Mouse (Mus musculus) intestine, postnatal 0 days (tissue): ENCODE data around the gene Tnfrsf11a. TPM values are rescaled to one million over a fixed set of nuclear protein-coding genes. Genes with fewer than 3 reads are reported as not detected.

Source experiments
- ATAC-seq: fragments of 200-750 bp; cut with Nextera tagmentation; 2 replicates; pipeline ENCODE4 v1.8.0; 2017; ENCODE audit warnings: mild to moderate bottlenecking, moderate TSS enrichment, moderate library complexity
- H3K27ac ChIP-seq: fragments of 300-500 bp; sonication (generic); 2 replicates; pipeline ENCODE4 v1.5.1; 2014; ENCODE audit warnings: mild to moderate bottlenecking, low read depth, low read length, moderate library complexity
- H3K27me3 ChIP-seq: fragments of 300-500 bp; sonication (generic); replicated peaks from 2 replicates; pipeline ENCODE4 v1.6.1; 2014; ENCODE audit warnings: low read length, mixed read lengths; ENCODE audit not compliant: control insufficient read depth, insufficient read depth
- H3K36me3 ChIP-seq: fragments of 300-500 bp; sonication (generic); 2 replicates; pipeline ENCODE4 v1.6.1; 2014; ENCODE audit warnings: mild to moderate bottlenecking, moderate library complexity; ENCODE audit not compliant: control insufficient read depth, insufficient read depth
- H3K4me1 ChIP-seq: fragments of 300-500 bp; sonication (generic); replicated peaks from 2 replicates; pipeline ENCODE4 v1.6.1; 2014; ENCODE audit warnings: antibody characterized with exemption, low read length, mixed read lengths; ENCODE audit not compliant: control insufficient read depth, insufficient read depth
- H3K4me2 ChIP-seq: fragments of 300-500 bp; sonication (generic); replicated peaks from 2 replicates; pipeline ENCODE4 v1.6.1; 2014; ENCODE audit warnings: low read depth, mild to moderate bottlenecking, moderate library complexity
- H3K4me3 ChIP-seq: fragments of 300-500 bp; sonication (generic); 2 replicates; pipeline ENCODE4 v1.5.1; 2014; ENCODE audit warnings: low read depth, low read length
- H3K9ac ChIP-seq: fragments of 300-500 bp; sonication (generic); 2 replicates; pipeline ENCODE4 v1.6.1; 2014; ENCODE audit warnings: mild to moderate bottlenecking, low read depth, low read length
- H3K9me3 ChIP-seq: fragments of 300-500 bp; sonication (generic); 2 replicates; pipeline ENCODE4 v1.6.1; 2016; ENCODE audit warnings: mixed run types; ENCODE audit not compliant: control insufficient read depth
- CTCF ChIP-seq: sonication (generic); IDR thresholded peaks from 2 replicates; pipeline ENCODE4 v1.5.1; 2016; ENCODE audit warnings: low read depth, mild to moderate bottlenecking, control low read depth, antibody characterized with exemption, moderate library complexity
- WGBS: fragments of 180-500 bp; shearing (Covaris S2); extraction: QIAGEN DNeasy Blood & Tissue Kit; methylation state at CpG from one replicate; pipeline ENCODE4 v1.1.7; 2014; 5-methylcytosine and 5-hydroxymethylcytosine counted together
- polyA plus RNA-seq: library from polyadenylated mRNA; unstranded; fragments of >200 nt; fragmentation: Nextera tagmentation; extraction: Ambion mirVana; gene quantifications from 2 replicates; pipeline ENCODE4 v1.2.1, GENCODE M21; 2015

Gene Tnfrsf11a
- polyA plus RNA-seq, 1 experiment from 2014 or later: 23.4 TPM

GRCm38 (mm10) chr1:105891032-105891725 is 110.7 kb downstream of the Tnfrsf11a start:
- Histone ChIP-seq H3K4me3 (no peak overlapping the region), H3K9me3 (no peaks in the 10 kb centered on the region), H3K4me1 (no peaks in the 10 kb centered on the region), H3K27ac (no peak overlapping the region), H3K36me3 (no peaks in the 10 kb centered on the region), H3K4me2 (no peak overlapping the region), H3K27me3 (no peaks in the 10 kb centered on the region), H3K9ac (no peak overlapping the region)
- peak; percentile 53 for ATAC-seq
- peak; percentile 91 for TF ChIP-seq CTCF
- 26% methylated on average over 15 of the region's 15 CpGs for WGBS

- H3K27me3 ChIP-seq: no peaks in the 10 kb centered on the region
- H3K27ac ChIP-seq: no peak overlapping the region
- H3K4me1 ChIP-seq: no peaks in the 10 kb centered on the region
- WGBS: 68% methylated on average over 5 of the region's 5 CpGs
- H3K9me3 ChIP-seq: no peaks in the 10 kb centered on the region
- no peaks in the 10 kb centered on the region for H3K36me3 ChIP-seq
- H3K4me3 ChIP-seq: no peak overlapping the region
- TF ChIP-seq CTCF: no peak
- no peak overlapping the region for H3K4me2 ChIP-seq
- H3K9ac ChIP-seq: no peak overlapping the region
- no peak for ATAC-seq
Measured at GRCm38 (mm10) chr1:105895019-105895418, 114.5 kb downstream of the Tnfrsf11a start.

Other genes starting within 250 kb of the Tnfrsf11a start
- 4.0 and 4.2 TPM in 2 replicates for gene Pign, start 117.0 kb upstream of the Tnfrsf11a start, polyA plus RNA-seq
- gene Relch, start 116.9 kb upstream of the Tnfrsf11a start, polyA plus RNA-seq: 19.2 and 21.2 TPM in 2 replicates
- gene Zcchc2, start 209.7 kb downstream of the Tnfrsf11a start, polyA plus RNA-seq: 1.5 and 1.6 TPM in 2 replicates